Mouse (Mus musculus): Measurements from ENCODE around the gene Cnbp. TPM values are rescaled to one million over a fixed set of nuclear protein-coding genes. Genes with fewer than 3 reads are reported as not detected.

The Cnbp gene
- total RNA-seq, 2 experiments from 2014 or later: 475 to 511 TPM

DNA sequence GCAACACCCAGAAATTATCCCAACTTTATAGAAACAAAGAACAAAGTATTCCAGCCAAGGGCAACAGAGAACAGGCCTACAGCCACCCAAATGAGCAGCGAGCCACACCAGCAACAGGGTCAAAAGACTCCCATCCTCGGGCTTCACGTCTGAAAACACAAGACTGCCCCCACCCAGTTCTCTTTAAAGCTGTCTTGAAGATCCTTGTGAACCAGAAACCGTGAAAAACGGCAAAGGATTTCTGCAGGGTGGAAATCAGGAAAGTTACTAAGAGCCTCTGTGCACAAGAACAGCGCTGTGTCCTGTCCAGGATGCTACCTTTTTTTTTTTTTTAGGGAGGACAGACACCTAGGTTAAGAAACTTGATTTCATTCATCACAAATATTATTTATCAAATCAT, 40.6 kb downstream of the Cnbp start:
- intact Hi-C loops (cut with DNase I): loop anchor here (5.0 kb wide), 1 partner anchor 48 kb away; no protein-coding TSS in a partner anchor
- Histone ChIP-seq H3K4me3 (peak overlapping the region; percentile 90), H3K27ac (peak overlapping the region; percentile 95)
- TF ChIP-seq CTCF (IDR thresholded peaks at IDR 0.05): no peak
- DNase-seq: no peak

GRCm38 (mm10) chr6:87809651-87810161, 41.2 kb downstream of the Cnbp start:
- no peak for DNase-seq
- Histone ChIP-seq H3K4me3 (peak overlapping the region; percentile 90), H3K27ac (peak overlapping the region; percentile 95)
- intact Hi-C loops (cut with DNase I): loop anchor here (5.0 kb wide), 1 partner anchor 47 kb away; no protein-coding TSS in a partner anchor
- no peak for TF ChIP-seq CTCF (IDR thresholded peaks at IDR 0.05)

DNA sequence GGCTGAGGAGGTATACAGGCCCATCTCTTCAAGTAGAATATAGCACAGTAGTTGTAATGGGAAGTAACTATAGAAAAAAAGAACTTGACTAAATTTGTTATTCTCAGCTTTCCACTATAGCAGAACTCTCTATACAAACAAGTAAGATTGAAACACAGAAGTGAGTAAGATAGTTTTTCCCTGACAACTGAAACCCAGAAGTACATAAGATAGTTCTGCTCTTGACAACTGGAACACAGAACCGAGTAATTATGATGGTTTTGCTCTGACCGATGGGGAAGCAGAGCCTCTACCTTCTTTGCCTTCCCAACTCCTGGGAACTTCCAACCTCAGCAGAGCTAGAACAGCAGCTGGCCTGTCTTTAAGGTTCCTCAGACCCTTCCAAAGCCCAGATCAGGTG, 41.8 kb downstream of the Cnbp start:
- no peak for TF ChIP-seq CTCF (IDR thresholded peaks at IDR 0.05)
- intact Hi-C loops (cut with DNase I): no loop called here
- DNase-seq: no peak
- Histone ChIP-seq H3K4me3 (peak overlapping the region; percentile 90), H3K27ac (peak overlapping the region; percentile 95; the same call in 1 of the 2 replicates)

GRCm38 (mm10) chr6:87808521-87808920, 42.4 kb downstream of the Cnbp start:
- no peak for DNase-seq
- Histone ChIP-seq H3K4me3 (no peak overlapping the region), H3K27ac (0 out of 2 replicates have a peak overlapping the region, but pooled peaks have one; percentile 12)
- intact Hi-C loops (cut with DNase I): no loop called here
- TF ChIP-seq CTCF (IDR thresholded peaks at IDR 0.05): no peak

DNA sequence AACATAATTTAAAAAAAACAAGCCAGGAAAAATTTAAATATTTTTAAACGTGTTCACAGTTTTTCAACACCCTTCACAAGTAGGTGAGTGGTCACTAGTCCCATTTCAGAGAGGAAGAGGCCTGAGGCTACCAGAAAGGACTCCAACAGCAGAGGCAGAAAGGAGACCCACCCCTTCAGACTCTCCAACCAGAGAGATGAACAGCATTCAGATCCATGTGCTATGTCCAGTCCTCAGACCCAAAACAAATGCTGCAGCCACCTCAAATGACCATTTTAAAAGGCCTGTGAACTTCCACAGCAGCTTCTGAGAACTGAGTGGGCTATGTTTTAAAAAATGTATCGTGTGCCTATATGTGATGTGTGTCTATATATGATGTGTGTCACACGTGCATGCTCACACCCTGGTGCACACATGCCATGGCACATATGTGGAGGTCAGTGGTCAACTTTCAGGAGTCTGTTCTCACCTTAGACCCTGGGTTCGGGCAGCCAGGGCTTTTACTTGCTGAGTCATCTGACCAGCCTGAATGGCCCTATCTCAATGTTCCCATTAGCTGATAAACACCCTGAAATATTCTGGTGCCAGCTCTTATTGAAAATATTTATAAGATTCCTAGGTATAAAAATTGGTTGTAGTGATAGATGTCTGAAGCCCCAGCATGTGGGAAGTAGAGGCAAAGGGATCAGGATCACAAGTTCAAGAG, 43.0 kb downstream of the Cnbp start:
- DNase-seq: no peak
- intact Hi-C loops (cut with DNase I): no loop called here
- no peak for TF ChIP-seq CTCF (IDR thresholded peaks at IDR 0.05)

GRCm38 (mm10) chr6:87806857-87807256, 44.0 kb downstream of the Cnbp start:
- no peak for DNase-seq
- no peak overlapping the region for H3K4me3 ChIP-seq
- TF ChIP-seq CTCF (IDR thresholded peaks at IDR 0.05): no peak
- peak overlapping the region; percentile 54; the same call in 1 of the 2 replicates for H3K27ac ChIP-seq
- intact Hi-C loops (cut with DNase I): no loop called here

More for the DNA sequence above, 43.0 kb downstream of the Cnbp start:
- Histone ChIP-seq H3K27ac (no peak overlapping the region), H3K4me3 (no peak overlapping the region)

DNA sequence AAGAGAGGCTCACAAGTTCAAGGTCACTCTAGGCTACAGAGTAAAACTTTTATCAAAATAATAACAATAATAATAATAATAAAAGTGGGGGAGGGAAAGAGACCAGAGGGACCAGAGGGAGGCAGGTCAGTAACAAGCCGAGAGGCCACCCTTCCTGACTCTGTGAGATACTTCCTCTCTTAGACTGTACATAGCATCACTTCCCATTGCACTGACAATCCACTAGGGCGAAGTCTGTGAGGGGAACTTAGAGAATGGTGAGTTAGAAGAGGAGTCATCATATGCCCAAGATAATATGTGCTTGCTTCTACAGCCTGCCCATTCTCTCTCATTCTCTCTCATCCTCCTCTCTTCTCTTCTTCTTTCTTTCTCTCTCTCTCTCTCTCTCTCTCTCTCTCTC, 44.9 kb downstream of the Cnbp start:
- intact Hi-C loops (cut with DNase I): no loop called here
- no peak for TF ChIP-seq CTCF (IDR thresholded peaks at IDR 0.05)
- H3K4me3 ChIP-seq: no peak overlapping the region
- no peak for DNase-seq
- no peak overlapping the region for H3K27ac ChIP-seq

GRCm38 (mm10) chr6:87805448-87805847, 45.5 kb downstream of the Cnbp start:
- H3K27ac ChIP-seq: no peak overlapping the region

GRCm38 (mm10) chr6:87804886-87805285, 46.0 kb downstream of the Cnbp start:
- TF ChIP-seq CTCF (IDR thresholded peaks at IDR 0.05): no peak
- intact Hi-C loops (cut with DNase I): no loop called here

More at GRCm38 (mm10) chr6:87805448-87805847, 45.5 kb downstream of the Cnbp start:
- DNase-seq: no peak
- intact Hi-C loops (cut with DNase I): no loop called here
- H3K4me3 ChIP-seq: no peak overlapping the region
- TF ChIP-seq CTCF (IDR thresholded peaks at IDR 0.05): no peak

GRCm38 (mm10) chr6:87804036-87804435, 46.9 kb downstream of the Cnbp start:
- TF ChIP-seq CTCF (IDR thresholded peaks at IDR 0.05): no peak
- H3K4me3 ChIP-seq: no peak overlapping the region
- intact Hi-C loops (cut with DNase I): no loop called here
- DNase-seq: no peak
- no peak overlapping the region for H3K27ac ChIP-seq

More at GRCm38 (mm10) chr6:87804886-87805285, 46.0 kb downstream of the Cnbp start:
- Histone ChIP-seq H3K4me3 (no peak overlapping the region), H3K27ac (no peak overlapping the region)
- no peak for DNase-seq

- intact Hi-C loops (cut with DNase I): no loop called here
- Histone ChIP-seq H3K27ac (no peak overlapping the region), H3K4me3 (no peak overlapping the region)
- TF ChIP-seq CTCF (IDR thresholded peaks at IDR 0.05): no peak
- no peak for DNase-seq
These were observed 48.4 kb downstream of the Cnbp start for GRCm38 (mm10) chr6:87802462-87802861.

DNA sequence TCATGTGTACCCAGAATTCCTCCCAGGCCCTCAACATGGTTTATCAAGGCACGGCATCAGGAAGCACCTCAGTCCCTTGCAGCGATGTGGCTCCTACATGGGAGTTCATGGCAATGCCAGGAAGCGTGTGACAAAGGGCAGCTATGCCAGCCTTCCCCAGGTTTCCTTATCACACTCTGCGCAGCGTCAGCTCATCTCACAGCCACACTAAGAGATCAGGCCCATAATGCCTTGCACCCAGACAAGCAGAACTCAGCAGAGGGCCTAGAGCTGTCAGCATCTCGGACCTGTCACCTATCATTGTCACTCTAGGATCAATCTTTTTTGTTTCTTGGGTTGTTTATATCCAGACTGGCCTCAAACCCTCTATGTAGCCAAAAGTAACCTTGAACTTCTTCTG, 51.3 kb downstream of the Cnbp start:
- Histone ChIP-seq H3K27ac (no peak overlapping the region), H3K4me3 (no peak overlapping the region)
- no peak for TF ChIP-seq CTCF (IDR thresholded peaks at IDR 0.05)
- intact Hi-C loops (cut with DNase I): no loop called here
- no peak for DNase-seq

GRCm38 (mm10) chr6:87797321-87797720, 53.6 kb downstream of the Cnbp start:
- Histone ChIP-seq H3K4me3 (no peak overlapping the region), H3K27ac (peak overlapping the region; percentile 46)
- intact Hi-C loops (cut with DNase I): no loop called here
- no peak for DNase-seq
- TF ChIP-seq CTCF (IDR thresholded peaks at IDR 0.05): no peak
